In genomic region chr19:43949111-43949810, GRCm38 (mm10) we compare ENCODE assay signal across 9 mouse cellular contexts. TPM values are rescaled to one million over a fixed set of nuclear protein-coding genes. Genes with fewer than 3 reads are reported as not detected.
DNase-seq lines count a peak whose midpoint lies in the region; ATAC-seq and TF ChIP-seq lines count a peak whose summit lies in the region.
"Had no signal": no experiment of that assay in that cellular context is flagged by ENCODE, and none has a peak within 500 bp of the region (broad histone marks: within the 10 kb centered on the region; RNA-seq: fewer than 3 reads in every experiment).

No protein-coding gene starts in this region.

- TF ChIP-seq CTCF in intestine, postnatal 0 days (IDR thresholded peaks at IDR 0.05; ENCODE audit: low read depth): no peak

- 8% methylated on average over 12 of the region's 12 CpGs for WGBS in lung, embryonic 16.5 days
- 6% methylated on average over 12 of the region's 12 CpGs for WGBS in intestine, postnatal 0 days
- 6% methylated on average over 12 of the region's 12 CpGs for WGBS in stomach, embryonic 14.5 days

- H3K9ac ChIP-seq in lung, embryonic 16.5 days (ENCODE audit: low read length): no peak overlapping the region
- H3K9ac ChIP-seq in intestine, postnatal 0 days (ENCODE audit: low read depth, low read length): no peak overlapping the region
- no peak overlapping the region for H3K9ac ChIP-seq in stomach, embryonic 14.5 days (replicated peaks; ENCODE audit: low read depth, low read length)
- H3K9ac ChIP-seq: heart, embryonic 13.5 days had no signal

- no peak overlapping the region for H3K4me3 ChIP-seq in lung, embryonic 16.5 days (ENCODE audit: low read length)
- no peak overlapping the region for H3K4me3 ChIP-seq in intestine, postnatal 0 days (ENCODE audit: low read depth, low read length)
- H3K4me3 ChIP-seq in stomach, embryonic 14.5 days (ENCODE audit: low read depth, low read length): no peak overlapping the region
- H3K4me3 ChIP-seq: erythroblast, embryonic 14.5 days; heart, embryonic 13.5 days had no signal

- no peaks in the 10 kb centered on the region for H3K27me3 ChIP-seq in lung, embryonic 16.5 days (ENCODE audit: control insufficient read depth, insufficient read depth, low read depth, low read length)
- no peaks in the 10 kb centered on the region for H3K27me3 ChIP-seq in intestine, postnatal 0 days (replicated peaks; ENCODE audit: control insufficient read depth, insufficient read depth, low read length)
- no peaks in the 10 kb centered on the region for H3K27me3 ChIP-seq in stomach, embryonic 14.5 days (ENCODE audit: control insufficient read depth, insufficient read depth, low read length)
- H3K27me3 ChIP-seq: heart, embryonic 13.5 days had no signal

- H3K9me3 ChIP-seq in lung, embryonic 16.5 days (ENCODE audit: control insufficient read depth, low read length): no peaks in the 10 kb centered on the region
- H3K9me3 ChIP-seq in intestine, postnatal 0 days (ENCODE audit: control insufficient read depth): no peaks in the 10 kb centered on the region
- no peaks in the 10 kb centered on the region for H3K9me3 ChIP-seq in stomach, embryonic 14.5 days (ENCODE audit: control insufficient read depth, low read depth, low read length)
- H3K9me3 ChIP-seq: heart, embryonic 13.5 days had no signal

- no peak overlapping the region for H3K27ac ChIP-seq in lung, embryonic 16.5 days (ENCODE audit: low read length)
- no peak overlapping the region for H3K27ac ChIP-seq in intestine, postnatal 0 days (ENCODE audit: low read depth, low read length)
- H3K27ac ChIP-seq in stomach, embryonic 14.5 days (ENCODE audit: low read length): no peak overlapping the region
- H3K27ac ChIP-seq: heart, embryonic 13.5 days had no signal

- no peak for DNase-seq in lung, postnatal 4 days
- DNase-seq in embryo, embryonic 11 days: peak; percentile 63
- DNase-seq in cerebellum, postnatal 4 days (ENCODE audit: low spot score in 2 of 2): no peak
- no peak for DNase-seq in MN1 (ENCODE audit: low spot score)

- no peaks in the 10 kb centered on the region for H3K4me1 ChIP-seq in lung, embryonic 16.5 days (replicated peaks; ENCODE audit: control insufficient read depth, insufficient read depth, low read length)
- H3K4me1 ChIP-seq in intestine, postnatal 0 days (replicated peaks; ENCODE audit: control insufficient read depth, insufficient read depth, low read length): no peaks in the 10 kb centered on the region
- H3K4me1 ChIP-seq in stomach, embryonic 14.5 days (ENCODE audit: control insufficient read depth, insufficient read depth, low read length): 0 out of 2 replicates have a peak, but pooled peaks cover 2% of the 10 kb centered on the region

- H3K4me2 ChIP-seq in lung, embryonic 16.5 days (ENCODE audit: low read depth, low read length): no peak overlapping the region
- H3K4me2 ChIP-seq in intestine, postnatal 0 days (replicated peaks; ENCODE audit: low read depth): no peak overlapping the region
- 0 out of 2 replicates have a peak overlapping the region, but pooled peaks have one; percentile 13 for H3K4me2 ChIP-seq in stomach, embryonic 14.5 days (replicated peaks; ENCODE audit: low read depth, low read length)
- H3K4me2 ChIP-seq: heart, embryonic 13.5 days had no signal

- no peaks in the 10 kb centered on the region for H3K36me3 ChIP-seq in lung, embryonic 16.5 days (ENCODE audit: control insufficient read depth, insufficient read depth, low read length)
- H3K36me3 ChIP-seq in intestine, postnatal 0 days (ENCODE audit: control insufficient read depth, insufficient read depth): no peaks in the 10 kb centered on the region
- no peaks in the 10 kb centered on the region for H3K36me3 ChIP-seq in stomach, embryonic 14.5 days (ENCODE audit: control insufficient read depth, insufficient read depth, low read length)
- H3K36me3 ChIP-seq: heart, embryonic 13.5 days had no signal

- peak; percentile 41; the same call in 1 of the 2 replicates for ATAC-seq in lung, embryonic 16.5 days (ENCODE audit: low read depth)
- 0 out of 2 replicates have a peak, but pooled peaks have one; percentile 11 for ATAC-seq in intestine, postnatal 0 days
- ATAC-seq in stomach, embryonic 14.5 days (ENCODE audit: insufficient number of reproducible peaks, insufficient read depth, low FRiP score, low read depth): peak; percentile 77; the same call in 1 of the 2 replicates

RNA-seq across cellular contexts. Expression of gene Dnmbp, which starts 9.3 kb away (rescaled TPM):
- polyA plus RNA-seq in lung, embryonic 16.5 days (2015; fragmentation: Nextera tagmentation; extraction: Ambion mirVana): 20.4 and 22.1 TPM in 2 replicates
- 21.4 TPM in 2 replicates for polyA plus RNA-seq in intestine, postnatal 0 days (2015; fragmentation: Nextera tagmentation; extraction: Ambion mirVana)
- 28.0 and 30.5 TPM in 2 replicates for polyA plus RNA-seq in stomach, embryonic 14.5 days (2014; fragmentation: Nextera tagmentation; extraction: Ambion mirVana)
- polyA plus RNA-seq: erythroblast, embryonic 14.5 days had no signal

RNA-seq across cellular contexts. Expression of gene Cpn1, which starts 37.1 kb away (rescaled TPM):
- 4.9 and 5.5 TPM in 2 replicates for polyA plus RNA-seq in lung, embryonic 16.5 days (2015; fragmentation: Nextera tagmentation; extraction: Ambion mirVana)
- polyA plus RNA-seq in intestine, postnatal 0 days (2015; fragmentation: Nextera tagmentation; extraction: Ambion mirVana): 14.3 and 18.7 TPM in 2 replicates
- 46.3 and 54.7 TPM in 2 replicates for polyA plus RNA-seq in stomach, embryonic 14.5 days (2014; fragmentation: Nextera tagmentation; extraction: Ambion mirVana)

Comparison
In these comparisons a context has a peak if more than half of its experiments do, and no peak if none do; other contexts are left out.
1. ATAC-seq: peak in every context shown above with its lines; median percentile 77 in stomach, embryonic 14.5 days; 41 in lung, embryonic 16.5 days; 11 in intestine, postnatal 0 days.